Mouse (Mus musculus): Measurements from ENCODE around the gene Plekhg5. TPM values are rescaled to one million over a fixed set of nuclear protein-coding genes. Genes with fewer than 3 reads are reported as not detected.
"Not testable (repeated sequence)": the region's sequence is repeated elsewhere in the genome, so short reads cannot be mapped to it uniquely, and the experiment has no call there.

Gene Plekhg5
- polyA plus RNA-seq, 1 experiment from 2014 or later, result 10.4 TPM

- H3K27ac ChIP-seq (ENCODE audit: low read length), result no peak overlapping the region
- no peak for ATAC-seq (ENCODE audit: insufficient number of reproducible peaks, insufficient read depth, low FRiP score, low read depth)
- WGBS, result 84% methylated on average over 13 of the region's 13 CpGs
- H3K4me3 ChIP-seq (ENCODE audit: low read depth, low read length), result no peak overlapping the region
- H3K9me3 ChIP-seq (ENCODE audit: control insufficient read depth, low read depth, low read length), result no peaks in the 10 kb centered on the region
- no peak overlapping the region for H3K4me2 ChIP-seq (replicated peaks; ENCODE audit: low read depth, low read length)
- H3K4me1 ChIP-seq (ENCODE audit: control insufficient read depth, insufficient read depth, low read length), result peaks cover 5% of the 10 kb centered on the region; the same call in 1 of the 2 replicates
- no peak overlapping the region for H3K9ac ChIP-seq (replicated peaks; ENCODE audit: low read depth, low read length)
- H3K36me3 ChIP-seq (ENCODE audit: control insufficient read depth, insufficient read depth, low read length), result no peaks in the 10 kb centered on the region
- no peaks in the 10 kb centered on the region for H3K27me3 ChIP-seq (ENCODE audit: control insufficient read depth, insufficient read depth, low read length)
Observed at GRCm38 (mm10) chr4:152032922-152033321, 39.4 kb upstream of the Plekhg5 start.

- H3K4me2 ChIP-seq (replicated peaks; ENCODE audit: low read depth, low read length); H3K9me3 ChIP-seq (ENCODE audit: control insufficient read depth, low read depth, low read length); H3K27ac ChIP-seq (ENCODE audit: low read length); H3K27me3 ChIP-seq (ENCODE audit: control insufficient read depth, insufficient read depth, low read length); ATAC-seq (ENCODE audit: insufficient number of reproducible peaks, insufficient read depth, low FRiP score, low read depth); H3K4me3 ChIP-seq (ENCODE audit: low read depth, low read length); H3K9ac ChIP-seq (replicated peaks; ENCODE audit: low read depth, low read length); H3K36me3 ChIP-seq (ENCODE audit: control insufficient read depth, insufficient read depth, low read length); H3K4me1 ChIP-seq (ENCODE audit: control insufficient read depth, insufficient read depth, low read length): not testable (repeated sequence)
- WGBS, result 92% methylated on average over 6 of the region's 6 CpGs
Observed at GRCm38 (mm10) chr4:152036464-152036863, 35.8 kb upstream of the Plekhg5 start.

GRCm38 (mm10) chr4:152038225-152038984, 33.9 kb upstream of the Plekhg5 start, which contains the start of gene Tas1r1:
Gene Tas1r1 (minus strand): TSS chr4:152038568.
- WGBS, result 29% methylated on average over 10 of the region's 10 CpGs
- 0 out of 2 replicates have a peak within 1 kb of the TSS, but pooled peaks have one; percentile 4 for H3K27ac ChIP-seq (ENCODE audit: low read length)
- peak within 1 kb of the TSS; percentile 92 for H3K9ac ChIP-seq (replicated peaks; ENCODE audit: low read depth, low read length)
- H3K4me3 ChIP-seq (ENCODE audit: low read depth, low read length), result peak within 1 kb of the TSS; percentile 100
- H3K27me3 ChIP-seq (ENCODE audit: control insufficient read depth, insufficient read depth, low read length), result no peaks in the 10 kb centered on the region
- H3K4me1 ChIP-seq (ENCODE audit: control insufficient read depth, insufficient read depth, low read length), result peaks cover 8% of the 10 kb centered on the region; the same call in 1 of the 2 replicates
- no peaks in the 10 kb centered on the region for H3K9me3 ChIP-seq (ENCODE audit: control insufficient read depth, low read depth, low read length)
- ATAC-seq (ENCODE audit: insufficient number of reproducible peaks, insufficient read depth, low FRiP score, low read depth), result no peak
- H3K4me2 ChIP-seq (replicated peaks; ENCODE audit: low read depth, low read length), result peak within 1 kb of the TSS; percentile 94
- H3K36me3 ChIP-seq (ENCODE audit: control insufficient read depth, insufficient read depth, low read length), result peaks cover 22% of the 10 kb centered on the region

GRCm38 (mm10) chr4:152038985-152039830, 33.1 kb upstream of the Plekhg5 start, which contains the start of gene Nol9:
Gene Nol9 (plus strand): TSS chr4:152039321.
- peaks cover 28% of the 10 kb centered on the region for H3K36me3 ChIP-seq (ENCODE audit: control insufficient read depth, insufficient read depth, low read length)
- H3K4me2 ChIP-seq (replicated peaks; ENCODE audit: low read depth, low read length), result peak within 1 kb of the TSS; percentile 94
- H3K27ac ChIP-seq (ENCODE audit: low read length), result 0 out of 2 replicates have a peak within 1 kb of the TSS, but pooled peaks have one; percentile 4
- H3K4me3 ChIP-seq (ENCODE audit: low read depth, low read length), result peak within 1 kb of the TSS; percentile 100
- WGBS, result under 1% methylated on average over 84 of the region's 86 CpGs
- H3K27me3 ChIP-seq (ENCODE audit: control insufficient read depth, insufficient read depth, low read length), result no peaks in the 10 kb centered on the region
- peak within 1 kb of the TSS; percentile 92 for H3K9ac ChIP-seq (replicated peaks; ENCODE audit: low read depth, low read length)
- peaks cover 8% of the 10 kb centered on the region; the same call in 1 of the 2 replicates for H3K4me1 ChIP-seq (ENCODE audit: control insufficient read depth, insufficient read depth, low read length)
- ATAC-seq (ENCODE audit: insufficient number of reproducible peaks, insufficient read depth, low FRiP score, low read depth), result peak; percentile 89
- H3K9me3 ChIP-seq (ENCODE audit: control insufficient read depth, low read depth, low read length), result no peaks in the 10 kb centered on the region

GRCm38 (mm10) chr4:152039831-152040310, 32.4 kb upstream of the Plekhg5 start:
- H3K27ac ChIP-seq (ENCODE audit: low read length), result 0 out of 2 replicates have a peak overlapping the region, but pooled peaks have one; percentile 4

GRCm38 (mm10) chr4:152041924-152042641, 30.2 kb upstream of the Plekhg5 start:
- H3K36me3 ChIP-seq (ENCODE audit: control insufficient read depth, insufficient read depth, low read length), result peaks cover 49% of the 10 kb centered on the region
- no peak overlapping the region for H3K4me3 ChIP-seq (ENCODE audit: low read depth, low read length)
- H3K4me2 ChIP-seq (replicated peaks; ENCODE audit: low read depth, low read length), result no peak overlapping the region
- H3K27ac ChIP-seq (ENCODE audit: low read length), result no peak overlapping the region
- 95% methylated on average over 22 of the region's 22 CpGs for WGBS
- H3K9me3 ChIP-seq (ENCODE audit: control insufficient read depth, low read depth, low read length), result no peaks in the 10 kb centered on the region
- H3K4me1 ChIP-seq (ENCODE audit: control insufficient read depth, insufficient read depth, low read length), result peaks cover 8% of the 10 kb centered on the region; the same call in 1 of the 2 replicates
- no peaks in the 10 kb centered on the region for H3K27me3 ChIP-seq (ENCODE audit: control insufficient read depth, insufficient read depth, low read length)
- ATAC-seq (ENCODE audit: insufficient number of reproducible peaks, insufficient read depth, low FRiP score, low read depth), result no peak
- H3K9ac ChIP-seq (replicated peaks; ENCODE audit: low read depth, low read length), result no peak overlapping the region

More at GRCm38 (mm10) chr4:152039831-152040310, 32.4 kb upstream of the Plekhg5 start:
- H3K27me3 ChIP-seq (ENCODE audit: control insufficient read depth, insufficient read depth, low read length), result no peaks in the 10 kb centered on the region
- no peaks in the 10 kb centered on the region for H3K9me3 ChIP-seq (ENCODE audit: control insufficient read depth, low read depth, low read length)
- ATAC-seq (ENCODE audit: insufficient number of reproducible peaks, insufficient read depth, low FRiP score, low read depth), result no peak
- H3K4me3 ChIP-seq (ENCODE audit: low read depth, low read length), result peak overlapping the region; percentile 100
- H3K4me2 ChIP-seq (replicated peaks; ENCODE audit: low read depth, low read length), result peak overlapping the region; percentile 94
- H3K36me3 ChIP-seq (ENCODE audit: control insufficient read depth, insufficient read depth, low read length), result peaks cover 34% of the 10 kb centered on the region
- WGBS, result 3% methylated on average over 25 of the region's 25 CpGs
- H3K9ac ChIP-seq (replicated peaks; ENCODE audit: low read depth, low read length), result peak overlapping the region; percentile 92
- peaks cover 8% of the 10 kb centered on the region; the same call in 1 of the 2 replicates for H3K4me1 ChIP-seq (ENCODE audit: control insufficient read depth, insufficient read depth, low read length)

GRCm38 (mm10) chr4:152043171-152043570, 29.1 kb upstream of the Plekhg5 start:
- Histone ChIP-seq H3K27ac (ENCODE audit: low read length) (no peak overlapping the region), H3K9me3 (ENCODE audit: control insufficient read depth, low read depth, low read length) (no peaks in the 10 kb centered on the region), H3K4me3 (ENCODE audit: low read depth, low read length) (no peak overlapping the region), H3K36me3 (ENCODE audit: control insufficient read depth, insufficient read depth, low read length) (peaks cover 60% of the 10 kb centered on the region), H3K4me1 (ENCODE audit: control insufficient read depth, insufficient read depth, low read length) (peaks cover 8% of the 10 kb centered on the region; the same call in 1 of the 2 replicates), H3K9ac (replicated peaks; ENCODE audit: low read depth, low read length) (no peak overlapping the region), H3K4me2 (replicated peaks; ENCODE audit: low read depth, low read length) (no peak overlapping the region), H3K27me3 (ENCODE audit: control insufficient read depth, insufficient read depth, low read length) (no peaks in the 10 kb centered on the region)
- ATAC-seq (ENCODE audit: insufficient number of reproducible peaks, insufficient read depth, low FRiP score, low read depth), result no peak
- 89% methylated on average over 3 of the region's 3 CpGs for WGBS
